Mouse (Mus musculus): ENCODE data around the gene Gpr162.

GRCm38 (mm10) chr6:124858561-124859318 lies 5.0 kb downstream of the Gpr162 start:
- no peak for TF ChIP-seq RCOR1 (conservative IDR thresholded peaks at IDR 0.05; ENCODE audit: low read depth, low read length)
- no peak for TF ChIP-seq EP300 (IDR thresholded peaks at IDR 0.05; ENCODE audit: low read length)
- no peak for TF ChIP-seq BHLHE40 (IDR thresholded peaks at IDR 0.05; ENCODE audit: low read depth, low read length)
- TF ChIP-seq CTCF (conservative IDR thresholded peaks at IDR 0.05 in 1 of 2, IDR thresholded peaks at IDR 0.05 in 1 of 2; ENCODE audit: low read depth in 2 of 2, low read length in 2 of 2): no peak
- no peak for TF ChIP-seq POLR2A (IDR thresholded peaks at IDR 0.05; ENCODE audit: low read depth, low read length)
- TF ChIP-seq UBTF (IDR thresholded peaks at IDR 0.05; ENCODE audit: low read depth, low read length): no peak
- no peak for TF ChIP-seq NRF1 (IDR thresholded peaks at IDR 0.05; ENCODE audit: low read depth, low read length)
- no peak for TF ChIP-seq MAX (IDR thresholded peaks at IDR 0.05; ENCODE audit: low read length)
- no peak for TF ChIP-seq USF1 (IDR thresholded peaks at IDR 0.05; ENCODE audit: low read depth, low read length)
- no peak for TF ChIP-seq MAZ (IDR thresholded peaks at IDR 0.05; ENCODE audit: low read depth, low read length)
- TF ChIP-seq MYC (IDR thresholded peaks at IDR 0.05; ENCODE audit: low read depth, low read length): no peak
- TF ChIP-seq TBP (conservative IDR thresholded peaks at IDR 0.05; ENCODE audit: low read depth, low read length): no peak
- no peak for TF ChIP-seq PAX5 (IDR thresholded peaks at IDR 0.05; ENCODE audit: low read length)
- no peak for TF ChIP-seq MAFK (IDR thresholded peaks at IDR 0.05; ENCODE audit: insufficient replicate concordance, low read length)
